Mouse (Mus musculus): Measurements from ENCODE around the gene Tbc1d30.

- TF ChIP-seq CTCF (IDR thresholded peaks at IDR 0.05; ENCODE audit: low read depth) (no peak), EP300 (IDR thresholded peaks at IDR 0.05; ENCODE audit: low read depth) (no peak)
Observed at GRCm38 (mm10) chr10:121376530-121377271, 25.6 kb upstream of the Tbc1d30 start.

All from liver, embryonic 14.5 days (tissue).